Mouse (Mus musculus) adrenal gland, adult 18-20 months (tissue): Measurements from ENCODE around the gene Atp6v0d1. TPM values are rescaled to one million over a fixed set of nuclear protein-coding genes. Genes with fewer than 3 reads are reported as not detected.

Experiments used
- DNase-seq, 2 experiments: peaks; one replicate each; pipeline ENCODE4 v3.0.0; 2021 to 2022; ENCODE audit warnings: low spot score in 2 of 2
- total RNA-seq, 2 experiments: library from RNA; stranded (reverse); gene quantifications; 1 replicate in 1 of 2; 2 replicates in 1 of 2; pipeline ENCODE4 v1.2.3; 2021

Atp6v0d1 gene
- total RNA-seq, 2 experiments from 2014 or later: 118 to 121 TPM

DNA sequence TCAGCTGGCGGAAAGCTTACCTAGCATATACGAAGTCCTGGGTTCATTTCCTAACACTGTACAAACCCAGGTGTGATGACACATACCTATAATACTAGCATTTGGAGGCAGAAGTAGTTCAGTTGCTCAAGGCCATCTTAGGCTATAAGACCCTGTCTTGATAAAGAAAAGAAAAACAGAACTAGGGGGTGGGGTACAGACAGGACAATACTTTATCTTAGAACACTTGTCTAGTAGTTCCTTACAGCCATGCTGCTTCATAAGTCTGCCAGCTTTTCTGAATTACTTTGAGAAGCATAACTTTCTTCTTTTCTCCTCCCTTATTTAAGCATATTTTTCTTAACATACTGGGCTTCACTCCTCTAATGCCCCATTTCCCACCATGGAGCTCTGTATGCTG is 23.0 kb downstream of the Atp6v0d1 start:
- no peak for DNase-seq

DNA sequence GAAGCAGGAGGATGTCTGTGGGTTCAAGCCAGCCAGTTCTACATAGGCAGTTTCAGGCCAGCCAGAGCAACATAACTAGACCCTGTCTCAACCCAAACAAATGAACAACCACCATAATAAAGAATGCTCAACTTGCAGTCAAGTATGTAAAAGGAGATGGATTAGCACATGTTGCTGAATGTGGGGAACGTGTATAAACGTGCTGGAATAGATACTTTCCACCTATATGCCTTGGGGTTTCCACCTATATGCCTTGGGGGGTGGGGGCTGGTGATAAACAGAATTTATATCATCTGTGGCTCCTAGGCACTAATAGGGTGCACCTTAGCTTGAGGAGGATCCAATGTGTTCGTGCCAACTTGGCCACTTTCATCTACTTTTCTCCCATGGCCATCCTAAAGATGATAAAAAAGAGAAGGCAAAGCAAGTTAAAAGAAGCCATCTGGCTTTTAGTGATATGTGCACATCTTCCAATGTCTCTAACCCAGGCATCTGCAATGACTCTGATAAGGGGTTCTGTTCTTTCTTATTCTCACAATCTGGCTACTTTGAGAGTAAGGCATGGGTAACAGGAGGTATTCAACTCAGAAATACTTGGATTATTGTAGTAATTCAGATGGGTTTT is 23.7 kb downstream of the Atp6v0d1 start:
- no peak for DNase-seq

DNA sequence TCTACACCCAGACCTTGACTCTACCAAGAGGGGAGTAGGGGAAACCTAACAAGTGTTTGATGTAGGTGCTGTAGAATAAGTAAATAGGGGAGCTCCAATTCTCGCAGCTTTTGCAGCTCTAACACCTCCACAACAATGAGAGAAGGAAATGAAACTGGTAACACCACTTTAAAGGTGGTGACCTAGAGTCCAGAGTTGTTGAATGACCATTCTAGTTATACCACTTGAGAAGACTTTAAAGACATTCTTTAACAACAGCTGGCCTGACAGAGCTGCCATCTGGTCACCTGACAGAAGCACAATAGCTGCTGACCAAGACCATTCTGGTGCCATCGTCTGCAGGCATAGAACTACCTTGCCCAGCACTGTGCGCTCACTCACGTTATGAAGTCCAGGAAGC is 26.9 kb downstream of the Atp6v0d1 start:
- no peak for DNase-seq

DNA sequence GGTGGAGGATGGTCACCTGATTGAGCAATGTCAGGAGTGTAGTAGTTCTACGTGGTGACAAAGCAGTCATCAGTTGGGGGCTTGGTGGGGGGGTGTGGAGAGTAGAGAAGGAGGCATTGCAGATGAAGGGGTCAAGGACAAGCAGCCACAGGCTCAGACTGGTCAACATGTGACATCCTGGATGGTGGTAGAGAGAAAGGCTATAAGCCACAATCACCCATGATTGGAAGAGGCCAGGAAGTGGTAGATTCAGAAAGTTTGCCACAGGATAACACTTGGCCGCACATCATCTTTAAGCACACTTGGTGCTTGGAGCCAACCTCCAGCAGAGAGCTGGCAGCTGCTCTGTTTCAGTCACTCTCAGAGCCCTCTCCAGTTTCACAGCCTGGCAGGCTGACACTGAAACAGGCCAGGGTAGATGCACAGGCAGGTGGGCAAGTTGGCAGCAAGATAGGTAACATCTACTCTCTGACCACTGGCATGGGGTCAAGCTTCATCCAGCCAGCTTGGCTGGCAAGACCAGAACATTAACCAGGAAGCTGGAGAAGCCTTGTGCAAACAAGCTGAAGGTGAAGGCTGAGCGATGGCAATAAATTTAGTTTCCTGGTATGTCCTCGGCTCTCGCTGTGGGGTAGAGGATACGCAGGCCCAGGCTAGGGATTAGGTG is 28.7 kb downstream of the Atp6v0d1 start:
- no peak for DNase-seq

DNA sequence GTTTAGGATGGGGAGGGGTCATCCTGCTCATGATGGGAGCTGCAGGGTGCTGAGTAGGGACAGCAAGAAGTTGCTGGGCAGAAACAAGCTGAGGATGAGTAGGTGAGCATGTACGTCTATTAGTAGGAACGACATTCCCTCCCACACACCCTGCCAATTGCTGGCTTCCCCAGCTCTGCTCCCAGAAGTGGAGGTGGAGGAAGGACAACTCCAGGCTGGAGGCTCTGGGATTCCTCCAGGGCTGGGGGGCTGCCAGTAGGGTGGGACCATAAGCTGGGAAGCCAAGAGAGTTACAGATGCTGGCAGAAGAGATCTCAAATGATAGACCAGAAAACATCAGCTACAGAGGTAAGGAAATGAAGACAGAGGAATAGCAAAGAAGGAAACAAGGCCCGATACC is 29.3 kb downstream of the Atp6v0d1 start:
- no peak for DNase-seq

DNA sequence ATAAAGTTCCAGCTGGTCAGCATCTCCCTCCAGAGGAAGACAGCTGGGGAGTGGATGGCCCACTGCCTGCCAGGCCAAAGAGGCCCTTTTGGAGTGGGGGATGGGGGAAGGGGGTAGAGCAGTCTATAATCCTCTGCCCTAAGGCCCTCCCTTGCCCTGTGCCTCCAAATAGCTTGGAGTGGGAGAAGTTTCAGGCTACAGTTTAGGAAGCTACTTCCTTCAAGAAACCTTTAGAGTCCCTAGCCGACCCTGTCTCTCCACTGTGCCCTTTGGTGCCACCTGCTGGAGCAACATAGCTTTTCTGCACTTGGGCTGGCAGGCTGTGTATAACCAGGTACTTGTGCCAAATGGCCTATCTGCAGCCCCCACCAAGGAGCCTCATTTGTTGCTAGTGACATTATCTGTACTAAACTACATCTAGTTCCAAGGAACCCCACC is 31.9 kb downstream of the Atp6v0d1 start:
- peak; percentile 69 to 72 for DNase-seq

DNA sequence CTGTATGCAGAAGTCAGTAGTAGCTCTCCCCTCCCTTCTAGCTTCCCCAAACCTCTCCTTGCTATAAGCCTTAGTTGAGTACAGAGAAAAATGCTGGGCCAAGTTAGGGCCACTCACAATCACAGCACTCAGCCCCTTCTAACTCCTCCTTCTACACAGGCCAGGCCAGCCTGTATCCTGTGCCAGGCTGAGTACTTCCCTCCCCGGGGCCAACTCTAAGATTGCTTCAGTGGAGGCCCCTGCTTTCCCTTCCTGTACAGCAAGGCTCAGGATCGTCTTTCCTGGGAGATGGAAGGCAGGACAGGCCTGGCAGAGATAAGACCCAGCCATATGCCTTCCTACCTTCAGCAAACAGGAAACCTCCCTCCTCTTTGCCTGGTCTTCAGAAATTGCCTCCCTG is 32.4 kb downstream of the Atp6v0d1 start:
- no peak for DNase-seq

DNA sequence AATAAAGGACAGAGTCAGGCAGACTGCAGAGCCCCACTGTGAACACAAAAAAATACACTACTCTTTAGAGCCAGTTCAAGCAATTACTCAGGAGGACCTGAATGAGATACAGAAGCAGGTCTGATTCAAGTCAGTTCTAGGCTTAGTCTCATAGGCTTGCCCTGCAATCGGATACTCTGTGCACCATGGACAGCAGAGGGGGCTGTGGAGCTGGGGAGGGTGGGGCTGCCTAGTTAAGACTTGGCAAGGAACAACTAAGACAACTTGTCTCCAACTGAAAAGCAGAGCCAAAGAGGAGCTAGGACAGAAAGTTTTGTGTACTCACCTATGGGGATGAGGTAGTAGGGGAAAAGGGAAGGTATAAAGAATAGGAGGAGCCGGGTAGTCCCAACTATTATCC is 34.1 kb downstream of the Atp6v0d1 start:
- DNase-seq: peak in 1 of 2 experiments; percentile 61

DNA sequence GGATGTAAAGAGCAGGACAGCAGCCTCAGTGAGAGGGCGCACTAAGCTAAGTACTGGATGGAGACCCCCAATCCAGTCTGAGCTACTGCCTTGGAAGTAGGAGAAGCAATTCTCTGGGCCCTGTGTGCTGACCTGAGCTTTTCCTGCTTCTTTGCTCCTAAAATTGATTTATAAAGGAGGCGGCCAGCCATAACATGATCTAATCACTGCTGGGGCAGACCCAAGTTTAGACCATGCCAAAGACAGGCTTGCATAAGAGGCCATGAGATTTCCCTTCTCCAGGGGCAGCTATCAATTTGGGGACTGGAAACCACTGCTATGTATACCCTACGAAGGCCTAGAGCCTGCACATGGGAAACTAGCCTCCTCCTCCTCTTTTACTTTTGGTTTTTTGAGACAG is 36.6 kb downstream of the Atp6v0d1 start:
- no peak for DNase-seq

DNA sequence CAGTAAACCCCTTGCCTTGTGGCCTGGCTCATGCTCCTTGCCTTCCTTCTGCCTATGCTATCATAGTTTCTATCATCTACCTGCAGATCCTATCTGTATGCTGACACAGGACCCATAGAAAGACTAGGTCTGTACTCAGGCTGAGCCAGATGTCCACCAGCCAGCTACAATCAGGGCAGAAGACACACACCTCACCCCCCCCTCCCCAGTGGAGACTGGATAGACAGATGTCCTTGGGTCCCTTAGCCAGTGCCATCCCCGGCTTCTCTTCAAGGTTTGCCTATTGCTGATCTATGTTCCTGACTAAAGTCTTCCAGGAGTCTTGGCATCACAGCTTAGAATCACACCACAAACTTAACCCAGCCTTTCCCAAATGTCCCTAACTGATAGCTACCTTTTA is 37.6 kb downstream of the Atp6v0d1 start:
- DNase-seq: no peak

DNA sequence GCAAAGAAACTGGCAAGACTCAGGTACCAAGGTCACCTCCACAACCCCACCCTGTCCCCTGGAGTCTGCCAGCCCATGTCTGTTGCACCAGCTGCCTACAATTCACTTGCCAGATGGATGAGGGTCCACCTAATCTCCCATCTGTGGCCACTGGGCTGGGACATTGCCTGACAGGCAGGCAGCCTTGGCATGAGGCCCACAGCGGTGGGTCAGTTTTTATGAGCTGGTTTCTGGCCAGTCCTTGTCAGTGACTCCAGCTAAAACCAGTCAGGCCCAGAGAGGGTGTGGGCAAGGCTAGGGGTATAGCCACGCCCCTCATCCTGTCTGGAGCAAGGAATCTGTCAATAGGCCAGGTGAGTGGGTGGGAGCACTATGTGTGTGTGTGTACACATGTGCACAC is 38.7 kb downstream of the Atp6v0d1 start:
- DNase-seq: no peak

DNA sequence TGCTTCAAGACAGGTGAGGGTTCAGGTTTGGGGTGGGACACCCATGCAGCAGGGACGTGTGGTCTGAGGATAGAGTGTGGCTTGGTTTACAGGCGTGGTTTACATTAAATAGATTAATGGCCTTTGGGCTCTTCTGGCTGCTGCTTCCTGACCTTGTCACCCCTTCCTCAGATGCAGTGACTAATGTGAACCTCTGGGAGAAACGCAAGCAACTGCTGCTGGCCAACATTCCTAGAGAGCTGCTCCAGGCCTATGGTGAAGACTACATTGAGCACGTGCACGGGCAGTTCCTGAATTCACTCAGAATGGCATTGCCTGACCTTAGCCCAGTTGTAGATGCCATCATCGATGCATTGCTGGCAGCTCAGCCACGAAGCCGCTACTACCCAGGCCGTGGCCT is 43.0 kb downstream of the Atp6v0d1 start:
- no peak for DNase-seq

DNA sequence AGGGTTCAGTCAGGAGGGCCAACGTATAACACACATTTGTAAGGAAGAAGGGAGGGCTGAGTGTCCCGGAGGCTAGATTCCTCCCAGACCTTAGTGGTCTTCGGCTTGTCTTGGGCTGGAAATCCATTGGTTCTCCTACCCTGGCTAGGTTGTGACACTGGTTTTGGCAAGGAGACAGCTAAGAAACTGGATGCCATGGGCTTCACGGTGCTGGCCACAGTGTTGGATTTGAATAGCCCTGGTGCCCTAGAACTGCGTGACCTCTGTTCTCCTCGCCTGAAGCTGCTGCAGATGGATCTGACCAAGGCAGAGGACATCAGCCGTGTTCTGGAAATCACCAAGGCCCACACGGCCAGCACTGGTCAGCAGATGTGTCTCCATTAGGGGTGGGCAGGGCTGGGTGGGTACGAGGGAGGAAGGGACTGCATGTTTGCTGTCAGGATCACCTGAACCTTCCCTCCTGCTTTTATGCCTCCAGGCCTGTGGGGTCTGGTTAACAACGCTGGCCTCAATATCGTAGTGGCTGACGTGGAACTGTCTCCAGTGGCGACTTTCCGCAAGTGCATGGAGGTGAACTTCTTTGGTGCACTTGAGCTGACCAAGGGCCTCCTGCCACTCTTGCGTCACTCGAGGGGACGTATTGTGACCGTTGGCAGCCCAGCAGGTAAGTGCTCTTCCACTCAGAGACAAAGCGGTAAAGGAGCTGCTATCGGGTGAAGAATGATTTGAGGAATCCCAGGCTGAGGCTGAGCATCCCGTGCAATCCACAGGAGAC is 43.7 kb downstream of the Atp6v0d1 start:
- no peak for DNase-seq

DNA sequence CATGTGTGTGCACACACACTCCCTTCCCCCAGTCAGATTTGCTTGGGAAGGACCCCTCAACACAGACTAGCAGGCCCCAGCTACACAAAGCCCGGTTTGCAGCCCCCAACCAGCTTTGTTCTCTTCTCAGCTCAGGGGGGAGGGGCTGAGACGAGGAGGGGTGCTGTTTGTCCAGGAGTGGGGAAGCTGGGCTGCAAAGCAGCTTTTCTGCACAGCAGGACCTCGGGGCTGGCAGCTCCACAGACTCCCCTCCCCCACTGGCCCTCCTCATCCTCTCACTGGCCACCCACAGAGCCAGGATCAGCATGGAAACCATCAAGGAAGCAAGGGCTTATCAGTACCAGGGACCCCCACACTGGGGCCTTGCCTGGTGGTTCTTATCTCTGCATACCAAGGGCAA is 44.8 kb downstream of the Atp6v0d1 start:
- DNase-seq: no peak

DNA sequence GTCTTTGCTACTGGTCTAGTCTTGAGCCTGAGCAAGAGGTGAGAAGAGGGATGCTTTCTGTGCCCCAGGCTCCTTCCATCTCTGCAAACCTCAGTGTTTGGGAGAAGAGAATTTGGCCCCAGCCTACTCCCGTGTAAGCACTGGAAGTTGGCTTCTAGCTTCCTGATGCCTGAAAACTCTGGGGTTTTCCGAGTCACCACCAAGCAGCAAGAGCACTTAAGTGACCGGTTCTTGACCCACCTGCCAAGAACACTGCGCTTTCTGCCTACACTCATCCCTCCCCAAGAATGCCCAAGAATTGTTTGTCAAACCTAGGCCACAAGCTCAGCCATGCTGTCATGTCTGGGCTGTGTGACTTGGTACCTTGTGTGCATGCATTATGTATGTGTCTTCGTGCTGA is 45.3 kb downstream of the Atp6v0d1 start:
- no peak for DNase-seq

DNA sequence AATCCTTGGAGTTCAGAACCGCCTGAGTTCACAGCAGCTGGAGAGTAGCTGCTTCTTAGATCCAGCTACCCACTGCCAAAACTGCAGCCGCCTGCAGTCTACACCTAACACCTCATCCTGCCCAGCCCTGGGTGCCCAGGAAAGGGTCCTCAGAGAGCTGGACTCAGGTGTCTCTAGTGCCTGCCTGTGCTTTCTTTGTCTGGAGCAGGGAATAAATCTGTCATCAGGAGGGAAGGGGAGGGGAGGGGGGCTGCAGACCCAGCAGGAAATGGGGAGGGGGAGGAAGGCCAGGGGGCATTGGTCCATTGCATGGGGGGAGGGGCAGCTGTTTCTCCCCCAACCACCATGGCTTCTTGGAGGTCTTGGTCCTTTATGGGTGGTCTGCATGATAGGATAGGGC is 46.3 kb downstream of the Atp6v0d1 start:
- no peak for DNase-seq

DNA sequence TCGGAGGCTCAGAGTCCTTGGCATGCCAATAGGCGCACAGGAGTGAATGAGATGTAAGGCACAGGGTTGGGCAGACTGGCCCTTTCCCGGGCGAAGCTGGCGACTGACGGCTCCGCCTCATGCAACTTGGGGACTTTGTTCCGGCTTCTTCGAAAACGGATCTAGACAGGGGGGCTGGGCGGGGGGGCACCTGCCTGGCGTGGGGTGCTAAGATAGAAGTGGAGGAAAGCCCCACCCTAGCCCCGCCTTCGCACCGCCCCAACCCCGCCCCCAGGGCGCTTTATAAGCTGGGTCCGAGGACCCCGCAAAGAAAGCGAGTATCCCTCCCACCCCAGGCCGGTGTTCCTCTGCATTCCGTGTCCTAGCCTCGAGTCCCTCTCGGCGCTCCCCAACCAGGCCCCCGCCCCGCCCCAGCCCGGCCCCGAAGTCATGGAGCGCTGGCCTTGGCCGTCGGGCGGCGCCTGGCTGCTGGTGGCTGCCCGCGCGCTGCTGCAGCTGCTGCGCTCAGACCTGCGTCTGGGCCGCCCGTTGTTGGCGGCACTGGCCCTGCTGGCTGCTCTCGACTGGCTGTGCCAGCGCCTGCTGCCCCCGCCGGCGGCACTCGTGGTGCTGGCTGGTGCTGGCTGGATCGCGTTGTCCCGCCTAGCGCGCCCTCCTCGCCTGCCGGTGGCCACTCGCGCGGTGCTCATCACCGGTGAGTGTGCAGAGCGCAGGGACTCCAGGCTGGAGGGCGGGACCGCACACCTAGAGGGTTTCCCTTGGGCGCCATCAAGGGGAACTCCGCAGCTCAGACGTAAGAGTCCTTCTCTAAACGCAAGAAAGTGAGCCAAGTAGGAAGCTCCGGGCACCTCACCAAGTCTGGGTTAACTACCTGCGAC is 47.2 kb downstream of the Atp6v0d1 start, which contains the start of gene Hsd11b2:
TSS of gene Hsd11b2 (plus strand) at position 320 of the 878 bp plus-strand sequence.
- DNase-seq: peak; percentile 32 to 42

DNA sequence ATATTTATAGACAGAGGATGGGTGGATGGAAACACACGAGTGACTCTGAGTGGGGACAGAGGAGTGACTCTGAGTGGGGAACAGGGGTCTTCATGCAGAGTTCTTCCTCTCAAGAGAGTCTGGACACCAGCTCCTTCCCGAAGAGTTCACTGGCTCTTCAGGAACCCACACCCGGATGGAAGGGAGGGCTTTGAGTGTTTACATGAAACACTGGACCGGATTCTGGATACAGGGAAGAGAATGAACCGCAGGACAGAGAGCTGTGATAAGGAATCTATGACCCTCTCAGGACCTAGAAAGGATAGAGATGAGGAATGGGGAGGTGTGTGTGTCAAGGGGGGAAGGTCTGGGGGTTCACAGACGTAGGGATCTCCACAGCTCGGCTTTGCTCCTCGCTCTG is 48.5 kb downstream of the Atp6v0d1 start:
- DNase-seq: no peak

DNA sequence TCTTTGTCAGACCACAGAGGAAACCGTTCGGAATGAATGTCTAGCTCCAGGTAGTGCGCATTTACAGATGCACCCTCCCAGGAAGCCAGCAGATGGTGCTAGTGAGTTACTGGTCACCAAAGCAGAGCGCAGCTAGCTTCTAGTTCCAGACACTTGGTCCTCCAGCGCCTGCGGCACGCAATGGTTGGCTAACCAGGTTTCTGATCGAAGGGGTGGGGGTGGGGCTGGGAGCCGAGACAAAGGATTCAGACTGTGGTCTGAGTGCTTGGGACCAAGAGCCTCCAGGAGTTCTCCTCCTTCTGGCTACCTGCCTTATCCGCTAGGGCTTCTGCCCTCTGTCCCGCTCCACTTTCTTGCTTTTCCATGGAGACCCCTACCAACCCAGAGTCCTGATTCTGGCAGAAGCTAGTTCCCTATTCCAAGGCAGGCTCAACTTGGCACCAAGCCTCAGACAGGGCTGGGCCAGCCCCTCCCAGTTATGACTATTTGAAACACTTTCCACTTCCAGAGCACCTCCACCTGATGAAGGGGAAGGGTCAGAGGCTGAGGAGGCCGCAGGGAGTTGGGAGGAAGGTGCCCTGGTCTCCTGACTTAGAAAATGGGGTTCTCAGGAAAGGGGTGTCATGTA is 49.7 kb downstream of the Atp6v0d1 start:
- DNase-seq: peak; percentile 73

DNA sequence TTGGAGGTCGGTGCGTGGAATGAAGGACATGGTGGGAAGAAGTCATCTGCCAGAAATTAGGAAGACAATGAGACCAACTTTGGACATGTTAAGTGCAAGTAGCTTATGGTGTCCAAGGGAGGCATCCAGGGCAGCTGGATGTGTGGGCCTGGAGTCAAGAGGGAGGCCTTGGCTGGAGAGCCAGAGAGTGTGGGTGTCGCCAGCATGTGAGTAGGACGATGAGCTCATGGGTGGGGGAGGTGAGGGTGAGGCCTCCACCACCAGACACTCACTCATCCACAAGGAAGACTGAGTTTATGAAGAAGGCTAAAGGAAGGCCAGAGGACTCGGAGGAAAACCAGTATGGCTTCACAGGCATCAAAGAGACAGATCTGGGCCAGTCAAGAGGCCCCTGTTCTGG is 51.2 kb downstream of the Atp6v0d1 start:
- peak in 1 of 2 experiments; percentile 51 for DNase-seq

DNA sequence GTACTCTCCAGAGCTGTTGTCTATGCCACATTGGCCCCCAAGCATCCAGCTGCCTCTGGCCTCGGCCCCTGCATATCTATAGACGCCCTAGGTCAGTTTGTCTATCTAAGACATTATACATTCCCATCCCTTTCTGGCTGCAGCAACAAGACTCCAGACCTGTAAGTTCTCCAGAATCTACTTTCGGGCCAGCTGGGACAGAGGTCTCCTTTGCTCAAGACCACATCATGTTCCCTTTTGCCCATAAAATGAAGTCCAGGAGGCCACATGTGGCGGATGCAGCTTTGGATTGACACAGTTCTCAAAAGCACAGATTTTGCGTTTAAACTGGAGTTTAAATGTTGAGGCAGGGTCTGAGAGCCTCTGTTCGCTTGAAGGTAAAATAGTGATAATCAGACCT is 51.7 kb downstream of the Atp6v0d1 start:
- DNase-seq: no peak
